14 mouse cellular contexts compared by ENCODE assay signal in genomic region chr4:143218858-143219257, GRCm38 (mm10). TPM values are rescaled to one million over a fixed set of nuclear protein-coding genes. Genes with fewer than 3 reads are reported as not detected.
DNase-seq lines count a peak whose midpoint lies in the region; ATAC-seq and TF ChIP-seq lines count a peak whose summit lies in the region.
"Had no signal": no experiment of that assay in that cellular context is flagged by ENCODE, and none has a peak within 500 bp of the region (broad histone marks: within the 10 kb centered on the region; RNA-seq: fewer than 3 reads in every experiment).

No protein-coding gene starts in this region.

- TF ChIP-seq POLR2A in thymus, adult 2 months (IDR thresholded peaks at IDR 0.05; ENCODE audit: control insufficient read depth, extremely low read depth, insufficient read depth, low read length, poor library complexity): no peak

- H3K27me3 ChIP-seq in thymus, adult 2 months (ENCODE audit: control insufficient read depth, insufficient read depth, low read length): no peaks in the 10 kb centered on the region
- H3K27me3 ChIP-seq in hindbrain, embryonic 15.5 days: no peaks in the 10 kb centered on the region
- H3K27me3 ChIP-seq in midbrain, embryonic 15.5 days (replicated peaks): no peaks in the 10 kb centered on the region
- H3K27me3 ChIP-seq: kidney, embryonic 15.5 days; stomach, embryonic 15.5 days had no signal

- H3K9ac ChIP-seq in hindbrain, embryonic 15.5 days: no peak overlapping the region
- H3K9ac ChIP-seq in midbrain, embryonic 15.5 days: no peak overlapping the region
- H3K9ac ChIP-seq: kidney, embryonic 15.5 days; liver, postnatal 0 days; stomach, embryonic 15.5 days had no signal

- H3K36me3 ChIP-seq in thymus, adult 2 months (ENCODE audit: control insufficient read depth, insufficient read depth, low read length): no peaks in the 10 kb centered on the region
- no peaks in the 10 kb centered on the region for H3K36me3 ChIP-seq in hindbrain, embryonic 15.5 days
- no peaks in the 10 kb centered on the region for H3K36me3 ChIP-seq in midbrain, embryonic 15.5 days (replicated peaks)
- H3K36me3 ChIP-seq: kidney, embryonic 15.5 days; stomach, embryonic 15.5 days had no signal

- ATAC-seq in hindbrain, embryonic 15.5 days (ENCODE audit: low FRiP score, low read depth): no peak
- 0 out of 2 replicates have a peak, but pooled peaks have one; percentile 46 for ATAC-seq in midbrain, embryonic 15.5 days (replicated peaks)
- ATAC-seq: liver, postnatal 0 days had no signal

- no peak overlapping the region for H3K4me3 ChIP-seq in thymus, adult 2 months (ENCODE audit: control insufficient read depth, insufficient read depth, low read length)
- H3K4me3 ChIP-seq in hindbrain, embryonic 15.5 days: 0 out of 2 replicates have a peak overlapping the region, but pooled peaks have one; percentile 24
- no peak overlapping the region for H3K4me3 ChIP-seq in midbrain, embryonic 15.5 days
- H3K4me3 ChIP-seq: kidney, embryonic 15.5 days; stomach, embryonic 15.5 days had no signal

- TF ChIP-seq CTCF in thymus, adult 2 months (IDR thresholded peaks at IDR 0.05; ENCODE audit: borderline replicate concordance, control insufficient read depth, extremely low read depth, insufficient read depth, low read length, poor library complexity): no peak

- peak overlapping the region; percentile 44 for H3K4me2 ChIP-seq in hindbrain, embryonic 15.5 days
- H3K4me2 ChIP-seq in midbrain, embryonic 15.5 days: peak overlapping the region; percentile 35; the same call in 1 of the 2 replicates
- H3K4me2 ChIP-seq: stomach, embryonic 15.5 days had no signal

- no peaks in the 10 kb centered on the region for H3K9me3 ChIP-seq in hindbrain, embryonic 15.5 days
- no peaks in the 10 kb centered on the region for H3K9me3 ChIP-seq in midbrain, embryonic 15.5 days
- H3K9me3 ChIP-seq: kidney, embryonic 15.5 days; stomach, embryonic 15.5 days had no signal

- H3K4me1 ChIP-seq in thymus, adult 2 months (replicated peaks; ENCODE audit: control insufficient read depth, insufficient read depth, low read length): peaks cover 12% of the 10 kb centered on the region
- H3K4me1 ChIP-seq in hindbrain, embryonic 15.5 days (replicated peaks): peaks cover 5% of the 10 kb centered on the region; the same call in 1 of the 2 replicates
- H3K4me1 ChIP-seq in midbrain, embryonic 15.5 days: peaks cover 5% of the 10 kb centered on the region
- H3K4me1 ChIP-seq: stomach, embryonic 15.5 days had no signal

- WGBS in thymus, adult 2 months: 95% methylated on average over 2 of the region's 2 CpGs
- 72% methylated on average over 2 of the region's 2 CpGs for WGBS in hindbrain, embryonic 15.5 days
- 82% methylated on average over 2 of the region's 2 CpGs for WGBS in midbrain, embryonic 15.5 days

- no peak for DNase-seq in thymus, adult 2 months
- no peak for DNase-seq in thymus, postnatal 10 days (ENCODE audit: low spot score in 2 of 2)
- no peak for DNase-seq in adrenal gland, postnatal 36 days
- no peak for DNase-seq in layer of hippocampus, postnatal 14 days (ENCODE audit: low spot score in 2 of 2)
- no peak for DNase-seq in spleen, postnatal 10 days (ENCODE audit: low spot score in 2 of 2)
- DNase-seq: cerebellum, postnatal 14 days; gastrocnemius, postnatal 14 days; layer of hippocampus, postnatal 36 days; liver; liver, postnatal 0 days had no signal

- peak overlapping the region; percentile 72; the same call in 1 of the 2 replicates for H3K27ac ChIP-seq in thymus, adult 2 months (ENCODE audit: control insufficient read depth, insufficient read depth, low read length)
- H3K27ac ChIP-seq in hindbrain, embryonic 15.5 days (replicated peaks): peak overlapping the region; percentile 77
- peak overlapping the region; percentile 84 for H3K27ac ChIP-seq in midbrain, embryonic 15.5 days
- H3K27ac ChIP-seq: kidney, embryonic 15.5 days; stomach, embryonic 15.5 days had no signal

RNA-seq across cellular contexts. Expression of gene Prdm2, which starts 6.1 kb away (rescaled TPM):
- polyA plus RNA-seq in thymus, adult 2 months (2012; rRNA removed): 26.5 and 26.8 TPM in 2 replicates
- 12.7 and 14.0 TPM in 2 replicates for polyA plus RNA-seq in hindbrain, embryonic 15.5 days (2015; fragmentation: Nextera tagmentation; extraction: Ambion mirVana)
- 16.5 TPM in 2 replicates for polyA plus RNA-seq in midbrain, embryonic 15.5 days (2015; fragmentation: Nextera tagmentation; extraction: Ambion mirVana)
- 10 to 100 TPM; 26.2 to 28.1 TPM for total RNA-seq in adrenal gland, postnatal 36 days (2021)
- 10 to 100 TPM; 34.9 to 35.4 TPM for total RNA-seq in layer of hippocampus, postnatal 14 days (2021)
